Mouse (Mus musculus) neural tube, embryonic 13.5 days (tissue): ENCODE data around the gene Sept5. TPM values are rescaled to one million over a fixed set of nuclear protein-coding genes. Genes with fewer than 3 reads are reported as not detected.
A peak's percentile ranks its signal among the peaks of the same experiment; 100 is the strongest.

Experiments used
- ATAC-seq: fragments of 200-750 bp; cut with Nextera tagmentation; 2 replicates; pipeline ENCODE4 v1.8.0; 2017; ENCODE audit warnings: low read depth, mild to moderate bottlenecking, moderate TSS enrichment, moderate library complexity
- H3K27ac ChIP-seq: fragments of 300-500 bp; sonication (generic); replicated peaks from 2 replicates; pipeline ENCODE4 v1.5.1; 2015; ENCODE audit warnings: moderate library complexity, mild to moderate bottlenecking, inconsistent platforms
- H3K27me3 ChIP-seq: fragments of 300-500 bp; sonication (generic); 2 replicates; pipeline ENCODE4 v1.6.1; 2015; ENCODE audit warnings: mild to moderate bottlenecking, inconsistent platforms
- H3K36me3 ChIP-seq: fragments of 300-500 bp; sonication (generic); 2 replicates; pipeline ENCODE4 v1.6.1; 2015; ENCODE audit warnings: mild to moderate bottlenecking, inconsistent platforms
- H3K4me1 ChIP-seq: fragments of 300-500 bp; sonication (generic); replicated peaks from 2 replicates; pipeline ENCODE4 v1.6.1; 2015; ENCODE audit warnings: inconsistent platforms
- H3K4me2 ChIP-seq: fragments of 300-500 bp; sonication (generic); 2 replicates; pipeline ENCODE4 v1.6.1; 2015; ENCODE audit warnings: inconsistent platforms, mild to moderate bottlenecking, moderate library complexity
- H3K4me3 ChIP-seq: fragments of 300-500 bp; sonication (generic); 2 replicates; pipeline ENCODE4 v1.5.1; 2015; ENCODE audit warnings: mild to moderate bottlenecking, inconsistent platforms
- H3K9ac ChIP-seq: fragments of 300-500 bp; sonication (generic); 2 replicates; pipeline ENCODE4 v1.6.1; 2015; ENCODE audit warnings: moderate library complexity, mild to moderate bottlenecking, inconsistent platforms
- H3K9me3 ChIP-seq: fragments of 300-500 bp; sonication (generic); 2 replicates; pipeline ENCODE4 v1.6.1; 2016; ENCODE audit warnings: inconsistent platforms
- WGBS: fragments of 180-500 bp; shearing (Covaris S2); methylation state at CpG from one replicate; pipeline ENCODE4 v1.1.7; 2015; 5-methylcytosine and 5-hydroxymethylcytosine counted together
- polyA plus RNA-seq: library from polyadenylated mRNA; unstranded; fragments of >200 nt; fragmentation: Nextera tagmentation; extraction: Ambion mirVana; gene quantifications from 2 replicates; pipeline ENCODE4 v1.2.1, GENCODE M21; 2015

Sept5 gene
- polyA plus RNA-seq, 1 experiment from 2014 or later, result 189 TPM

DNA sequence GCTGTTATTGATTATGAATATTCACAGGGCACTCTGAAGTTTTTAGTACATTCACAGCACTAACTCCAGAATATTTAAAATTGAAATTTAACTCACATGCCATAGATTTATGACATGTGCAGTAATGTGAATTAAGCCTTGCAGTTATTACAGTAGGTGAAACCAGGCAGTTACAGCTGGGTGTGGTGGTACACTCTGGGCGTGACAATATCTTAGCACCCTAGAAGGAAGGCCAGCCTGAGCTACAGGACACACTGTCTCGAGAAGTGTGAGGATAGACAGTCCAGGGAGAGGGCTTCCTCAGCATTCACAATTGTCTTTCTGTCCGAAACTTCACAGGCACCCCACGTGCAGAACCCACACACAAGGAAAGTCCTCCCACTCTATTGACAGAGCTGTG, 14.7 kb upstream of the Sept5 start:
- Histone ChIP-seq H3K27me3 (no peaks in the 10 kb centered on the region), H3K36me3 (no peaks in the 10 kb centered on the region), H3K27ac (no peak overlapping the region), H3K4me2 (no peak overlapping the region), H3K9ac (no peak overlapping the region), H3K4me1 (no peaks in the 10 kb centered on the region), H3K4me3 (no peak overlapping the region), H3K9me3 (no peaks in the 10 kb centered on the region)
- no peak for ATAC-seq
- WGBS, result 80% methylated on average over 4 of the region's 4 CpGs

DNA sequence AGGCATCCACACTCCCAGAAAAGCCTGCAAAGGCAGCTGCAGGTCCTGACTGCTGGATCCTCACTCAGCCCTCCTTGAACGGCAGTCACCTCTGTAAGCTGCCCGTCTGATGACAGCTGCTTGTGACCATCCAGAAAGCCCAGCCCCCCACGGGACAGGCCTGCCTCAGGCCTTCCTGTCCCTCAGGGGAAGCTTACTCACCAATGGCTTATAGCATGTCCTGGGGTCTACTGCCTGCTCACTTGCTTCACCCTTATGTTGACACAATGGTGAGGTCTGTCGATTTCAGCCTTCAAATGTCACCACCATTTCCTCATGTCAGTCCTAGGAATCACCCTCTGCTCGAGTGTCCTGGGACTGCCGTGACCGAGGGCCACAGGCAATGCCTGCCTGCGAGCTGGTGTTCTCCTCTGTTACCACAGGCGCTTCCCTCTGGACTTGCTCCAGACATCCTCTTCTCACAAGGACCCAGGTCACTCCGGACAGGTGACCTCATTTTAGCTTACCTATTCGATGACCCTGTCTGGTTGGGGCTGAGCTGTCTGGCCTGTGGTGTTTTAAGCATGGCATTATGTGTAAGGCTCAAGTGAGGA, 13.7 kb upstream of the Sept5 start:
- Histone ChIP-seq H3K27me3 (no peaks in the 10 kb centered on the region), H3K4me3 (no peak overlapping the region), H3K27ac (no peak overlapping the region), H3K36me3 (no peaks in the 10 kb centered on the region), H3K4me1 (no peaks in the 10 kb centered on the region), H3K4me2 (no peak overlapping the region), H3K9ac (no peak overlapping the region), H3K9me3 (no peaks in the 10 kb centered on the region)
- WGBS, result 74% methylated on average over 11 of the region's 11 CpGs
- ATAC-seq, result no peak

DNA sequence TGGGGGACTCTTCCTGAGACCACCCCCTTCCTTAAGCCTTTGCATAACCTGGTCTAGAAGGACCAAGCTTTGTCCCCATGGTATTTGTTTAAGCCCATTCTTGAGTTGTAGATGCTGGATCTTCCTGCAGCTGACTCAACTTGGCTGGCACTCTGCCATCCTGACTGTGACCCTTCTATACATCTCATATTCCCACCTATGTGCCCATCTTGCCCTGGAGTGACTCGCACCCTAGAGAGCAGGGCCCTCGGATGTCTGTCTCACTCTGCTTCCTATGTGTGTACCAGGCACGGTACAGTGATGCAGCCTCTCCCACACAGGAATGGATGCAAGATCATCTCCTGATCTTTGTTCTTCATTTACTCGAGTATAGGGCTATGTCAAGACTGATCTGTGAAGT, 13.1 kb upstream of the Sept5 start:
- ATAC-seq, result no peak

DNA sequence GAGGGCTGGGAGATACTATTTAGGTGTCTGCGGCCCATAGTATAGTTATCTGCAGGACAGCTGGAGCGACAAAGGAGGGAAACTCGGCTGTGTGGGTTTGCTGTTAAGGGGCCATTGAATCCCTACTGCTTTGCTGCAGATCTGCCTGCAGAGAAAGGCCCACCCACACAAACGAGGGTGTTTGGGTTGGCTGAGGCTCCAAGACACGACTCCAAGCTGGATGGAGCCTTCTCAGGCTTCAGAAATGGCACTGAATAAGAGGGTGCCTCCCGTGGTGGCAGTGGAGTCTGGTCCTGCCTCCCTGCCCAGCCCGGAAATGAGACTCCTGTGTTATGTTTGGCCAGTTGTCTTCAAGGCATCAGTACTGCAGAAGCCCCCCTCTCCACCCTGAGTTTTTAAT, 12.5 kb upstream of the Sept5 start:
- Histone ChIP-seq H3K27me3 (no peaks in the 10 kb centered on the region), H3K36me3 (no peaks in the 10 kb centered on the region)
- WGBS, result 50% methylated on average over 7 of the region's 7 CpGs

More for the DNA sequence above, 13.1 kb upstream of the Sept5 start:
- no peaks in the 10 kb centered on the region for H3K9me3 ChIP-seq
- no peak overlapping the region for H3K27ac ChIP-seq
- no peak overlapping the region for H3K4me3 ChIP-seq
- no peaks in the 10 kb centered on the region for H3K36me3 ChIP-seq
- H3K9ac ChIP-seq, result no peak overlapping the region
- H3K4me2 ChIP-seq, result no peak overlapping the region
- no peaks in the 10 kb centered on the region for H3K27me3 ChIP-seq
- H3K4me1 ChIP-seq, result no peaks in the 10 kb centered on the region
- WGBS, result 92% methylated on average over 4 of the region's 4 CpGs

DNA sequence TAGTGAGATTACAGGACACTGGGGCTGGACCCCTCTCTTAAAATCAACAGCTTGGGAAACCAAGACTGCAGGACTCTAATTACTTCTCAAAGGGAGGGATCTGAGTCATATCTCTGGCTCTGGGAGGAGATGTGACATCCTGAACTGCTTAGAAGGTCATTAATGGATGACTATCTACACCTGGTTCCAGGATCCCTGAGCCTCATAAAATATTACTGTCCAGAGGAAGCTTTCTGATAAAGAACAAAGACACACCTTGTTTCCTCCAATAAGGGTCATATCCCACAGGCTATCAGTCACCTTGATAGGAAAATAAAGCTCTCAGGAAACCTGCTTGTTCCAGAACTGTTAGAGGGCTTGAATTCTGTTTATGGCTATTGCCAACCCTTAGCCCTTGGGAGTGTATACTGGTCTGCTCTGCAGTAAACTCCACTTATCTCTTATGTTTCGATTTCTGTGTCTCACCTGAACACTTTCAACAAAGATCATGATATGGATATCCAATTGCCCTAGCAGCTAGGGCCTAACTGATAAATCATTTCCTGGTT, 9.7 kb upstream of the Sept5 start:
- Histone ChIP-seq H3K4me2 (no peak overlapping the region), H3K27me3 (no peaks in the 10 kb centered on the region), H3K9ac (no peak overlapping the region), H3K4me3 (no peak overlapping the region), H3K9me3 (no peaks in the 10 kb centered on the region), H3K4me1 (no peaks in the 10 kb centered on the region), H3K36me3 (no peaks in the 10 kb centered on the region), H3K27ac (no peak overlapping the region)
- no peak for ATAC-seq
- 91% methylated on average over 1 of the region's 1 CpGs for WGBS

More for the DNA sequence above, 12.5 kb upstream of the Sept5 start:
- ATAC-seq, result no peak
- H3K9me3 ChIP-seq, result no peaks in the 10 kb centered on the region
- H3K27ac ChIP-seq, result no peak overlapping the region
- H3K4me1 ChIP-seq, result no peaks in the 10 kb centered on the region
- H3K9ac ChIP-seq, result no peak overlapping the region
- no peak overlapping the region for H3K4me3 ChIP-seq
- H3K4me2 ChIP-seq, result no peak overlapping the region

DNA sequence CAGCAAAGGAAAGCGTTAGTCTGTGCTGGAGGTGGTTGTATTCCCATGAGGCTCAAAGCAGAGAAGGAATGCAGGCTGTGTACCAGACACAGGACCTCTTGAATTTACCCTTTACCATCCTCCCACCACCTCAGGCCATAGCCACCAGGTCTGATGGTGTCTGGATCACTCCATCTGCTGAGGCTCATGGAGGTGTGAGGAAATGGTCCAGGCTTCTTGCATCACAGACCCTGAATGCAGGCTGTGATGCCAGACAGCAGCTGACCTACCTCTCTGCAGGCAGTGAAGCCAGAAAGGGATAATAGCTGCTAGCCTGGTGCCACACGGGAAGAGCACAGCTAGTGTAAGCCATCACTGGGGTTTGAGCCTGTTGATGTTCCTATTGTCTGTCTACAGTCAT, 8.6 kb upstream of the Sept5 start:
- no peak for ATAC-seq
- Histone ChIP-seq H3K9ac (no peak overlapping the region), H3K4me1 (no peaks in the 10 kb centered on the region), H3K9me3 (no peaks in the 10 kb centered on the region), H3K27me3 (no peaks in the 10 kb centered on the region), H3K27ac (no peak overlapping the region), H3K4me2 (no peak overlapping the region), H3K36me3 (no peaks in the 10 kb centered on the region), H3K4me3 (no peak overlapping the region)
- WGBS, result 49% methylated on average over 2 of the region's 2 CpGs

DNA sequence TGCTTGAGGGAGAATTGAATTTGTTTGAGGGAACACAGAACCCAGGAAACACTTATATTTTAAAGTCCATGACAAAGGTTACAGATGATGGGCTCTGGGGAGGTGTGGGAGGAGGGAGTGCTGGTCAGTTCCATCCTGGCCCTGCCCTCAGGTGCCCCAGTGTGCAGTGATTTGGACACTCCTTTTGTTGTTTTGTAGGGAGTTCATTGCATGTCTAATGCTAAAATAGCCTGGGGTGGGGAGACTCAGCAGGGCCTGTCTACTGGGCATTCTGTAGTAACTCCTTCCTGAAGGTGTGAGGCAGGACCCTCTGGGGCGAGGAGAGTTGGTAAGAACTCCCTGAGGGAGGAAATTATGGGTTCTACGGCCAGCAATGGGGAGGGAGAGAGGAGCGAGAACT, 7.0 kb upstream of the Sept5 start:
- WGBS, result 53% methylated on average over 3 of the region's 3 CpGs
- no peaks in the 10 kb centered on the region for H3K9me3 ChIP-seq

DNA sequence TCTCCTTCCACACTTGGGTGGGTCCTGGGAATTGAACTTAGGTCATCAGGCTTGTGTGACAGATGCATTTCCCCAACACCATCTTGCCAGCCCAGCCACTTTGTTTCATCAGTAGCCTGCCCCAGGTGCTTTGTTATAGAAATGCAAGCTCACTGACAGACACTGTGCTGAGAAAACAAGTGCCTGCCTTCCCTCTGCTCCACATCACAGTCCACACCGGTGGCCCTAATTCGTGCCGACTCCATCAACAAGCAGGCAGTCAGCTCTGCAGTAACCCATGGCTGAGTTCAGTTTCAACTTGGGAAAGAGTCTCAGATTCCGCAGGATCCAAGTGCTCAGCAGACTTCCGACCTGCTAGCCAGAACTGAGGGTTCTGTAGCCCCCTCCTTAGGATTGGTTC, 6.6 kb upstream of the Sept5 start:
- H3K4me2 ChIP-seq, result no peak overlapping the region
- H3K27me3 ChIP-seq, result no peaks in the 10 kb centered on the region; the same call in 1 of the 2 replicates
- 80% methylated on average over 5 of the region's 5 CpGs for WGBS
- no peaks in the 10 kb centered on the region for H3K4me1 ChIP-seq
- no peak overlapping the region for H3K9ac ChIP-seq
- H3K27ac ChIP-seq, result no peak overlapping the region
- no peak overlapping the region for H3K4me3 ChIP-seq
- H3K36me3 ChIP-seq, result no peaks in the 10 kb centered on the region
- ATAC-seq, result no peak
- H3K9me3 ChIP-seq, result no peaks in the 10 kb centered on the region

More for the DNA sequence above, 7.0 kb upstream of the Sept5 start:
- no peak overlapping the region for H3K9ac ChIP-seq
- H3K36me3 ChIP-seq, result no peaks in the 10 kb centered on the region
- H3K27me3 ChIP-seq, result no peaks in the 10 kb centered on the region
- no peak overlapping the region for H3K4me3 ChIP-seq
- no peaks in the 10 kb centered on the region for H3K4me1 ChIP-seq
- no peak for ATAC-seq
- H3K27ac ChIP-seq, result no peak overlapping the region
- no peak overlapping the region for H3K4me2 ChIP-seq

DNA sequence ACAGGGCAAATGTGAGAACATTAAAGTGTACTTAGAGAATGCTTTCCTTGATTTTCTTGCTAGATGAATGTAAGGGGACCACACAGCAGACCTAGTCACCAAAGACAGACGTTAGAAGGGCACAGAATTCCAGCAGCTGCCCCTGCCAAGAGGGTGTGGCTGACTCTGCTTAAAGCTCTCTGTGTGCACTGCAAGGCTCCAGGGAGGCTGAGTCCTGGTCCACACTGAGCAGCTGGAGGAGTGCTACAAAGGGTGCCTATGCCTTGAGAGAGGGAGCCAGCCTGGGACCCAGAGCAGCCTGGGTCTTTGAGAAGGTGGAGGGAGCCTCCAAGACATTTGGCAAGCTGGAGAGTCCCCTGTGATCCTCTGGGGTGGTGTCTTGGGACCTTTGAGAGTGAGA, 3.6 kb upstream of the Sept5 start:
- H3K9ac ChIP-seq, result no peak overlapping the region
- H3K4me3 ChIP-seq, result no peak overlapping the region
- no peak for ATAC-seq
- H3K9me3 ChIP-seq, result no peaks in the 10 kb centered on the region
- H3K36me3 ChIP-seq, result no peaks in the 10 kb centered on the region
- no peaks in the 10 kb centered on the region; the same call in 1 of the 2 replicates for H3K27me3 ChIP-seq
- H3K27ac ChIP-seq, result no peak overlapping the region
- peaks cover 14% of the 10 kb centered on the region for H3K4me1 ChIP-seq
- H3K4me2 ChIP-seq, result no peak overlapping the region
- WGBS, result 20% methylated on average over 1 of the region's 1 CpGs

DNA sequence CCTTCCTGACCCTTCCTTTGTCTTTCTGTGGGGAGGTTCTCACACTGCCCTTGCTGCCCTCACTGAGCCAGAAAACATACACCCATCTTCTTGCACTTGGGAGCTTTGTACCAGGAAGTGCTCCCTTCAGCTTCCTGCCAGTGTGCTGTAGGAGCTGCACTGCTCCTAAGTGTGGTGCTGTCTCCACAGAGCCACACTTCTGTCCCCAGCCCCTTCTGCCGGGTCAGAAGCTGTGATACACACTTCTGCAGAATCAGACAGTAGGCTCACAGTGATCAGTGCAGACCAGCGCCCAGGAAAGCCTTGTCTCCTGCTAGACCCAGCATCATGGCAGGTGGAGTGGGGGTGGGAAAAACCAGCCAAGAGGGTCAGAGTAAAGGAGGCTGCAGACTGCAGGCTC, 3.1 kb upstream of the Sept5 start:
- Histone ChIP-seq H3K4me3 (no peak overlapping the region), H3K4me2 (no peak overlapping the region), H3K9me3 (no peaks in the 10 kb centered on the region), H3K27me3 (no peaks in the 10 kb centered on the region; the same call in 1 of the 2 replicates), H3K9ac (no peak overlapping the region), H3K27ac (no peak overlapping the region), H3K36me3 (no peaks in the 10 kb centered on the region), H3K4me1 (peaks cover 19% of the 10 kb centered on the region)
- ATAC-seq, result no peak
- WGBS, result 72% methylated on average over 2 of the region's 2 CpGs

DNA sequence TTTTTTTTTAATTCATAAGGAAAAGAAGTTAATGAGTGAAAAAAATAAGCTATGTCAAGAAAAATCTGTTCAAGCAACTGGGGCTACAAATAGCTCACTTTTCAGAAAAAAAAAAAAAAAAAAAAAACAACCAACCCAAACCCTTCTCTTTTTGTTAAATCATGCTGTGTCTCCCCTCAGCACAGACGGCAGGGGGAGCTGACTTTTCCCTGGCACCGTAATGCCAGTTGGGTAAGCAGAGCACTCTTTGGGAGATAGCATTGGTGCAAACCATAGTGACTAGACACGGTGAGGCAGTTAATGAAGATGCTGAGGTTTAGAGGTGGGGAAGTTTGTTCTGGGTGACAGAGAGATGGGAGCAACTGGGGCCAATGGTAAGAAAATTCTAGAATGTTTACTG, 2.3 kb upstream of the Sept5 start:
- H3K36me3 ChIP-seq, result no peaks in the 10 kb centered on the region
- no peak overlapping the region for H3K27ac ChIP-seq
- no peak overlapping the region for H3K4me3 ChIP-seq
- no peaks in the 10 kb centered on the region for H3K9me3 ChIP-seq
- H3K27me3 ChIP-seq, result peaks cover 5% of the 10 kb centered on the region; the same call in 1 of the 2 replicates
- no peak for ATAC-seq
- WGBS, result 52% methylated on average over 3 of the region's 3 CpGs
- H3K4me2 ChIP-seq, result no peak overlapping the region
- H3K9ac ChIP-seq, result no peak overlapping the region
- H3K4me1 ChIP-seq, result peaks cover 27% of the 10 kb centered on the region

DNA sequence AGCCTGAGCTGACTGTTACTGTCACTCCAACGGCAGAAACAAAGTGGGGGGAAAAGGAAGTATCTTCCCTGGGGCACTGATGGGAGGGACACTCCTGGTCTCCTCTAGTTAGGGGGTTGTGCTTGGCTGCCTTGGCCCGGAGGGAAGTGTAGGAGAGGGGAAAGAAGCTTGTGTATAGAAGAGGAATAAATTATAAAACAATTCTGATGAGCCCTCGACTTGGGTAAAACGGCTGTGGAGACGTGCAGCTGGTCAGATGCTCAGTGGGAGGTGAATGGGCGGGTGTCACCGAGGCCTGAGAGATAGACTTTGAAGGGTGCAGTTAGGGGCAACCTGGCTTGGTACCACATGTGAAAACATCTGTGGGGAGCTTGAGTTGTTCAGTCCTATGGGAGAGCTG, 1.4 kb upstream of the Sept5 start:
- ATAC-seq, result no peak
- WGBS, result 53% methylated on average over 7 of the region's 7 CpGs
- Histone ChIP-seq H3K27me3 (peaks cover 11% of the 10 kb centered on the region), H3K4me1 (peaks cover 36% of the 10 kb centered on the region), H3K4me2 (no peak overlapping the region), H3K4me3 (no peak overlapping the region), H3K36me3 (no peaks in the 10 kb centered on the region), H3K9me3 (no peaks in the 10 kb centered on the region), H3K9ac (no peak overlapping the region), H3K27ac (no peak overlapping the region)

DNA sequence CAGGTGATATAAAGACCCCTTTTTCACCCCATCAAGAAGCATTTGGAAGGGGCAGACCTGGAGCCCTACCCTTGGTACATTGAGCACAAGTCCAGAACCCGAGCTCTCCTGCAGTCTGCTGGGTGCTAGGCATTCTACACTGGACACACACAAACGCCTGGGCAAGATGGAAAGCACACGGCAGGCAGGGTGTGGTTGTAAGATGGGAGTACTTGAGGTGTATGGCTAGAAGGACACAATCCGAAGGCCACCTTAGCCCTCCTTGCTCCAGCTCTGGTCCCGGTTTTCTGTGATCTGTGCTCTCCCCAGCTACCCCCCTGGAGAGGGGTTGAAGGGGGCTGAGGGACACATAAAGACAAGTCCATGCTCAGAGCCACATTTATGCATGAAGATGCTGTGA, 537 bp upstream of the Sept5 start:
- Histone ChIP-seq H3K27ac (peak overlapping the region; percentile 93), H3K4me1 (peaks cover 44% of the 10 kb centered on the region), H3K4me3 (peak overlapping the region; percentile 81), H3K4me2 (peak overlapping the region; percentile 94), H3K27me3 (peaks cover 20% of the 10 kb centered on the region), H3K9ac (peak overlapping the region; percentile 96), H3K36me3 (peaks cover 6% of the 10 kb centered on the region), H3K9me3 (no peaks in the 10 kb centered on the region)
- peak; percentile 2; the same call in 1 of the 2 replicates for ATAC-seq
- WGBS, result 46% methylated on average over 5 of the region's 5 CpGs
